Mouse (Mus musculus): Measurements from ENCODE around the gene Chpf.

DNA sequence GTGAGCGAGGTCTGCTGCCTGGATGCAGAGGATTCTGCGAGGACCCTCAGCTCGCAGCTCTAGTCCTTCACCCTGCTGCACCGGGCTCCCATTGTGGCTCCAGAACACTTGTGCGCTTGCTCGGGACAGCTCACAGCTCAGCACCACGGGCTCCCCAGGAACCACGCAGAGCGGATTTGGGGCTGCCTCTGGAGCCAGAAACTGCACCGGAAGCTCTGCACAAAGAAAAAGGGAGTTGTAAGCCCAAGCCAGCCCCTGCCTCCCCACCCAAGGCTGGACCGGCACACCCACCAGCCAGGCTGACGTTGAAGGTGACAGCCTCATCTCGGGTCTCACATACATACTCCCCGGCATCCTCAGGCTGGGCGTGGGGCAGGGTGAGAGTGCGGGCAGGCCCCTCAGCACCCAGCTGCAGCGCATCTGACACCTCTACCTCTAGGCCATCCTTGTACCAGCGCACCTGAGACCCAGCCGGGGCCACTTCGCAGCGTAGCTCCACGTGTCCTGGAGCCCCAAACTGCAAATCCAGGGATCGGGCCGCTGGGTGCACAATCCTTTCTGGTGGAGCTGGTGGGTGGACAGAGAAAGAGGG lies 13.6 kb upstream of the Chpf start:
- TF ChIP-seq CTCF (IDR thresholded peaks at IDR 0.05; ENCODE audit: borderline replicate concordance, insufficient read depth, low read depth, low read length) = no peak
- TF ChIP-seq POLR2A (IDR thresholded peaks at IDR 0.05; ENCODE audit: borderline replicate concordance, insufficient read depth, low read length) = no peak
